Mouse (Mus musculus): Measurements from ENCODE around the gene Fasl. TPM values are rescaled to one million over a fixed set of nuclear protein-coding genes. Genes with fewer than 3 reads are reported as not detected.

Gene Fasl
- total and polyA plus RNA-seq, 3 experiments: not detected

- peak overlapping the region; percentile 17 to 37; a peak in 3 of 4 replicates for H3K4me3 ChIP-seq (ENCODE audit: control insufficient read depth in 1 of 2, insufficient read depth in 1 of 2, low read depth in 2 of 2, low read length in 2 of 2)
- H3K9me3 ChIP-seq (replicated peaks; ENCODE audit: insufficient read depth, low read length): no peaks in the 10 kb centered on the region
- no peaks in the 10 kb centered on the region for H3K36me3 ChIP-seq (ENCODE audit: control insufficient read depth in 1 of 2, insufficient read depth in 2 of 2, low read length in 2 of 2)
- TF ChIP-seq ZNF384 (IDR thresholded peaks at IDR 0.05; ENCODE audit: low read depth, low read length): peak; percentile 89
- no peak for TF ChIP-seq TBP (IDR thresholded peaks at IDR 0.05; ENCODE audit: low read depth, low read length)
- H3K9ac ChIP-seq (ENCODE audit: control insufficient read depth, low read depth, low read length, poor library complexity, severe bottlenecking): no peak overlapping the region
- peak; percentile 76 for DNase-seq (ENCODE audit: low read depth, low spot score)
- H3K27me3 ChIP-seq (ENCODE audit: control insufficient read depth in 1 of 2, insufficient read depth in 2 of 2, low read length in 2 of 2): peaks cover 3% of the 10 kb centered on the region in 2 experiments; a peak in 2 of 4 replicates
- H3K79me2 ChIP-seq (ENCODE audit: control insufficient read depth, insufficient read depth, low read length, poor library complexity): no peaks in the 10 kb centered on the region
- 0 out of 4 replicates have a peak, but pooled peaks cover 0 to 2% of the 10 kb centered on the region in 2 experiments for H3K4me1 ChIP-seq (ENCODE audit: control insufficient read depth in 1 of 2, insufficient read depth in 2 of 2, low read length in 2 of 2)
- H3K27ac ChIP-seq (ENCODE audit: control insufficient read depth, low read depth, low read length): peak overlapping the region; percentile 14; the same call in 1 of the 2 replicates
Observed at GRCm38 (mm10) chr1:161766656-161767055, 21.6 kb downstream of the Fasl start.

GRCm38 (mm10) chr1:161765932-161766331 lies 22.4 kb downstream of the Fasl start:
- Histone ChIP-seq H3K4me1 (ENCODE audit: control insufficient read depth in 1 of 2, insufficient read depth in 2 of 2, low read length in 2 of 2) (0 out of 4 replicates have a peak, but pooled peaks cover 0 to 2% of the 10 kb centered on the region in 2 experiments), H3K27me3 (ENCODE audit: control insufficient read depth in 1 of 2, insufficient read depth in 2 of 2, low read length in 2 of 2) (peaks cover 0 to 4% of the 10 kb centered on the region in 2 experiments; a peak in 3 of 4 replicates), H3K79me2 (ENCODE audit: control insufficient read depth, insufficient read depth, low read length, poor library complexity) (no peaks in the 10 kb centered on the region), H3K9me3 (replicated peaks; ENCODE audit: insufficient read depth, low read length) (no peaks in the 10 kb centered on the region), H3K27ac (ENCODE audit: control insufficient read depth, low read depth, low read length) (no peak overlapping the region), H3K4me3 (ENCODE audit: control insufficient read depth in 1 of 2, insufficient read depth in 1 of 2, low read depth in 2 of 2, low read length in 2 of 2) (no peak overlapping the region), H3K9ac (ENCODE audit: control insufficient read depth, low read depth, low read length, poor library complexity, severe bottlenecking) (no peak overlapping the region), H3K36me3 (ENCODE audit: control insufficient read depth in 1 of 2, insufficient read depth in 2 of 2, low read length in 2 of 2) (no peaks in the 10 kb centered on the region)
- no peak for DNase-seq (ENCODE audit: low read depth, low spot score)
- TF ChIP-seq RAD21 (IDR thresholded peaks at IDR 0.05; ENCODE audit: low read depth, low read length): no peak

- H3K9me3 ChIP-seq (replicated peaks; ENCODE audit: insufficient read depth, low read length): no peaks in the 10 kb centered on the region
- peaks cover 0 to 3% of the 10 kb centered on the region in 2 experiments; a peak in 3 of 4 replicates for H3K27me3 ChIP-seq (ENCODE audit: control insufficient read depth in 1 of 2, insufficient read depth in 2 of 2, low read length in 2 of 2)
- H3K9ac ChIP-seq (ENCODE audit: control insufficient read depth, low read depth, low read length, poor library complexity, severe bottlenecking): no peak overlapping the region
- no peaks in the 10 kb centered on the region for H3K36me3 ChIP-seq (ENCODE audit: control insufficient read depth in 1 of 2, insufficient read depth in 2 of 2, low read length in 2 of 2)
- no peak for DNase-seq (ENCODE audit: low read depth, low spot score)
- no peak overlapping the region for H3K4me3 ChIP-seq (ENCODE audit: control insufficient read depth in 1 of 2, insufficient read depth in 1 of 2, low read depth in 2 of 2, low read length in 2 of 2)
- H3K27ac ChIP-seq (ENCODE audit: control insufficient read depth, low read depth, low read length): no peak overlapping the region
- H3K4me1 ChIP-seq (ENCODE audit: control insufficient read depth in 1 of 2, insufficient read depth in 2 of 2, low read length in 2 of 2): 0 out of 4 replicates have a peak, but pooled peaks cover 0 to 2% of the 10 kb centered on the region in 2 experiments
- TF ChIP-seq MAFK (IDR thresholded peaks at IDR 0.05; ENCODE audit: borderline replicate concordance, low read depth, low read length) (no peak), MYB (IDR thresholded peaks at IDR 0.05; ENCODE audit: low read depth, low read length) (no peak), SIN3A (IDR thresholded peaks at IDR 0.05; ENCODE audit: low read length) (no peak), TCF12 (IDR thresholded peaks at IDR 0.05; ENCODE audit: low read depth, low read length) (no peak), RCOR1 (IDR thresholded peaks at IDR 0.05; ENCODE audit: low read depth, low read length) (no peak), GATA1 (IDR thresholded peaks at IDR 0.05; ENCODE audit: low read depth, low read length) (no peak), JUND (IDR thresholded peaks at IDR 0.05; ENCODE audit: low read depth, low read length) (no peak), TBP (IDR thresholded peaks at IDR 0.05; ENCODE audit: low read depth, low read length) (no peak), NELFE (IDR thresholded peaks at IDR 0.05; ENCODE audit: low read depth, low read length) (no peak), ZKSCAN1 (IDR thresholded peaks at IDR 0.05; ENCODE audit: low read depth, low read length) (no peak), RAD21 (IDR thresholded peaks at IDR 0.05; ENCODE audit: low read depth, low read length) (no peak), CTCF (IDR thresholded peaks at IDR 0.05 in 2 of 3, conservative IDR thresholded peaks at IDR 0.05 in 1 of 3; ENCODE audit: control insufficient read depth in 1 of 3, insufficient read depth in 1 of 3, low read depth in 2 of 3, low read length in 3 of 3, poor library complexity in 1 of 3, severe bottlenecking in 1 of 3) (no peak), ZNF384 (IDR thresholded peaks at IDR 0.05; ENCODE audit: low read depth, low read length) (no peak)
- H3K79me2 ChIP-seq (ENCODE audit: control insufficient read depth, insufficient read depth, low read length, poor library complexity): no peaks in the 10 kb centered on the region
Observed at GRCm38 (mm10) chr1:161764964-161765363, 23.3 kb downstream of the Fasl start.
